Mouse (Mus musculus) heart, postnatal 36 days (tissue): Measurements from ENCODE around the gene Casq2. TPM values are rescaled to one million over a fixed set of nuclear protein-coding genes. Genes with fewer than 3 reads are reported as not detected.
A peak's percentile ranks its signal among the peaks of the same experiment; 100 is the strongest.

Experiments used
- DNase-seq, 2 experiments: peaks; one replicate each; pipeline ENCODE4 v3.0.0; 2021 to 2022
- intact Hi-C: fragments of 180-260 bp; cut with DNase I; formaldehyde crosslinking; loops from one replicate; pipeline ENCODE4 v1.15.1; 2025
- total RNA-seq, 2 experiments: library from RNA; stranded (reverse); gene quantifications; 2 replicates each; pipeline ENCODE4 v1.2.3; 2021

Gene Casq2
- total RNA-seq, 2 experiments from 2014 or later: 876 to 1,038 TPM

DNA sequence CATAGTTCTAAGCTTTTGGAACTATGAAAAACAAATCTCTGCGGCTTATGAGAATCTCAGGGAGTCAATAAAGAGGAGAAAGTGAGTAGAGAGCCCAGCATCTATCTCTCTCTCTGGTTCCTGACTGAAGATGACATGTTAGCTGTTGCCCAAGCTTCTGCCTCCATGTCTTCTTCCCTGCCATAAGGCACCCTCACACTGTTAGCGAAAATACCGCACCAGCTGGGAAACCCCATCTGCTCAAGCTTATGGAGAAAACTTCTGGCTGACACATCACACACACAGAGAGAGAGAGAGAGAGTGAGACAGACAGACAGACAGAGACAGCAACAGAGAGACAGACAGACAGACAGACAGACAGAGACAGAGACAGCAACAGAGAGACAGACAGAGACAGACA is 15.2 kb upstream of the Casq2 start:
- no peak for DNase-seq
- intact Hi-C loops: no loop called here

DNA sequence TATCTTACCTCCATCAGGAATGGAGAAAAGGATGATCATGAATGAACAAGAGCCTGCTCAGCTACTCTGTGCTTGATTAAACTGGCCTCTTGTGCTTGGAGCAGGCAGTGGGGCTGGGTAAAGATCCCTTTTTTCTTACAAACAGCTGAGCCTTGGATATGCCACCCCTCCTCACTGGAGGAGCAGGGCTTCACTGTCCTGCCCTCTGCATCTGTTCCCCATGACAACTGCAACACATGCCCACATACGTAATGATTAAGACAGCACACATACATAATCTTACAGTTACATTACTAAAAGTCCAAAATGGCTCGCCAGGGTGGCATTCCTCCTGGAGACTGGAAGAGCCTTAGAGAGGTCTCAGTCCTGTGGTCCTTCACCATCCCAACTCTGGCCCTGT is 6.8 kb upstream of the Casq2 start:
- no peak for DNase-seq
- intact Hi-C loops: no loop called here

DNA sequence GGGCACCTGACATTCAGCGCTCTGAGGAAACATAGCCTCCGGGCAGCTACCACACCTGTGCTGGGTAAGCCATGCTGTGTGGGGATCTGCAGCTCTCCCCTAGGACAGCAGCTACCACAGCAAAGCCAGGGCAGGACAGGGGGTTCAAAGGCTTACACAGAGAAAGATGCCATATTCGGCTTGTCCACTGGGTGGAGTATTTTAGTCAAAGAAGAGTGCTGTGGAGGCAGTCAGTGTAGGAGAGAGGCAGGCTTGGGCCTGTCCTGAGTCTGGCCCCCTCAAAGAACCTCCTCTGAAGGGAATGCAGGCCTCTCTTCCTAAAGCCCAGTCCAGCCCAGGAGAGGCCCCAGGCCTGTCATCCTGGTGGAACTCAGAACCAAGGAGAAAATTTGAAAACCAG is 4.4 kb upstream of the Casq2 start:
- peak; percentile 76 to 79 for DNase-seq
- intact Hi-C loops: loop anchor here (1.0 to 5.0 kb wide), 4 partner anchors 40 to 610 kb away; no protein-coding TSS in a partner anchor

DNA sequence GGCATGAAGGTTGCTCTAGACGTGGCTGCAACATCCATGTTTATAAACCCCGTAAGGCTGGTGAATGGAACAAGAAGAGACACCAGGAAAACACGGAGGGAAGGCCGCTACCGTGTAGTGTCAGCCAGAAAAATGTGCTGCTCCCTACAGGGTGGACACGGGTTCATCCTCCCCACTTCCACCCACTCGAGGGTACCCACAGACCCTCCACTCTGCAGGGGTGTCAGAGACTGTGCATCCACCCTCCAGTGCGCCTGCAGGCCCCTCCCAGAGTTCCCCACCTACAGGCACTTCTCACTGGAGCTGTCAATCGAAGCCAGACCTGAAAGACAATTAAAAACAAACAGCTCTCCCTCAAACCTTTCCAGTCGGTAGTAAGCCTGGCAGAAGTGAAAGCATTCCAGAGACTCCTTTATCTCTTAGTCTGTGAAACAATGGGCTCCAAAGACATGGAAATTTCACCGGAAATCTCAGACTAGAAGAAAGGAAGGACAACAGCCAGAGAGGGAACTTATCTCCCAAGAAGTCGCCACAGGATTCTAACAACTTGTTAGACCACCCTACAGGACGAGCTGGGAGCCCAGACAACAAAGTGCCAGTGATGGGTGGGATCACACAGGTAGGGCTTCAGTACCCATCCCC is 2.5 kb upstream of the Casq2 start:
- intact Hi-C loops: loop anchor here (5.0 kb wide), 3 partner anchors 39 to 609 kb away; no protein-coding TSS in a partner anchor
- no peak for DNase-seq

DNA sequence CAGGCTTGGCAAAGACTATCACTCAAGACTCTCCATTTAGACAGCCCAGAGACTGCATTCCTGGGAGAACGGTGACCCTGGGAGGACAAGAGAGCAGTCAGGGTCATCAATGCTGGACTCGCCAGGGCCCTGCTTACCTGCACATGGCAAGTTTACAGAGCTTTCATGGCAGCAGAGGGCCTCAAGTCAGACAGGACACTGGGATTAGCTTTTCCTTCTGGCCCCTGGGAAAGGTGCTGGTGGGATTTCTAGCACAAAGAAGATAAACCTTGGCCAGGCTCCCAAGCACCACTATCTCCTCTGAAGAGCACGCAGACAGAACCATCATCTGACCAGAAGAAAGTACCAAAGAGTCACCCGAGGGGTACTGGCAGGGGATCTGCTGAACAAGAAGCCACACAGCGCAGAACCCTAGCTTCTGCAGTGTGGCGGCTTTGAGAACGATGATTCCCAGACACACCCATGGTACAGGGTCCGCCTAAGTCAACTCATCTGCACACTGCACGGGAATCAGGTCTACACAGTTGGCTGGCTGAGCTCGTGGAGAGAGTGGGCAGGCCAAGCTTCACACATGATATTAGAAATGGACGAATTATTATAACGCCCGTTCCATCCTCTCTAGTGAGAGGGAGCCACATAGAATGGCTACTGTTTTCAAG is 1.3 kb upstream of the Casq2 start:
- intact Hi-C loops: loop anchor here (5.0 kb wide), 4 partner anchors 37 to 617 kb away; no protein-coding TSS in a partner anchor
- DNase-seq: no peak

DNA sequence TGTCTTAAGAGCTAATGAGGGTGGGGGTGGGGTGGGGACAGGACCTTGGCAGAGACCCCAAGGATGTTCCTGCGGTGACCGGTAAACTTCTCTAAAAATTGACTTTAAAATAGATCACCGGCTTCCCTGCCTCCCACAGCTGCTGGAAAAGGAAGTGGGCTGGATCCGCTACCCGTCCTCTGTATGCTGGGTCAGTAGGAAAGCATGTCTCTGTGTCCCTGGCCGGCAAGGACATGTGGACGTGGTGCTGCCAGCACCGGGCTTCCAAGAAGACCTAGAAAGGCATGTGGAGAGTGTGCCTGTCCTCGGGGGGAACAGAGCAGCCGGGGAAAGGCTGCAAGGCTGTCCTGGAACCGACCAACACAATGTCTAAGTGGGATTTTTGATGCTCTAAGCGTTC is 496 bp upstream of the Casq2 start:
- intact Hi-C loops: loop anchor here (5.0 kb wide), 1 partner anchor 617 kb away; no protein-coding TSS in a partner anchor
- peak; percentile 56 to 64 for DNase-seq

DNA sequence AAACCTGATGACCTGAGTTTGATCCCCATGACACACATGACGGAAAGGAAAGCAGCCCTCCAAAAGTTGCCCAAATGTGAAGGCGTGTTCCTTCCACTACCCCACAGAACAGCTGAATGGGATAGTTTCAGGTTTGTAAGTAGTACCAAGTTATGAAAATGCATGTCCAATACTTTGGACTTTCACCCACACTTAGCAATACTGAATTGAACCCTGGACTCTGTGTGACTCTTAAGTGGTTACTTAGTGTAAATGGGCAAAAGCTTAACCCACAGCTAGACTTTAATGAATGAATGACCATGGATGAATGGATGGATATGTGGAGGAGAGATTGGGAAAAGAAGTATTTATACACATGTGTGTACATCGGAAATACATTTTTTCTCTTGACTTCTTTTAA is 8.6 kb downstream of the Casq2 start:
- intact Hi-C loops: no loop called here

DNA sequence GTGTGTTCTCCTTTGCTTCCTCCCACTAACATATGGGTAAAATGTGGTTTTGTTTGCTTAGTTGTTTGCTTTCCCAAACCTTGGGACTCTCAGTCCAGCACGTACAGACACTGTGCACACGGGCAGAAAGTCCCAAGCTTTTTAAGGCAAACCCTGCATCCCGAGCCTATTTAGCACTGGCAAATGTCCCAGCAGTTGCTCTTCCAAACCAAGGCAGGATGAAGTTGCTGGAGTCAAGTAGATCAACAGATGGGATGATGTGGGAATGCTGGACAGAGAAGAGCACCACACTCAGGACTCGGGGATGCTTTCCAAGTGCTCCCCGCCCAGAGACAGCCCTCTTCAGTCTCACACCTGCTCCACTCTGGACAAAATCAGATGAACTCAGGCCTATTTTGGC is 9.2 kb downstream of the Casq2 start:
- intact Hi-C loops: no loop called here
- DNase-seq: no peak

More for the DNA sequence above, 8.6 kb downstream of the Casq2 start:
- DNase-seq: no peak

DNA sequence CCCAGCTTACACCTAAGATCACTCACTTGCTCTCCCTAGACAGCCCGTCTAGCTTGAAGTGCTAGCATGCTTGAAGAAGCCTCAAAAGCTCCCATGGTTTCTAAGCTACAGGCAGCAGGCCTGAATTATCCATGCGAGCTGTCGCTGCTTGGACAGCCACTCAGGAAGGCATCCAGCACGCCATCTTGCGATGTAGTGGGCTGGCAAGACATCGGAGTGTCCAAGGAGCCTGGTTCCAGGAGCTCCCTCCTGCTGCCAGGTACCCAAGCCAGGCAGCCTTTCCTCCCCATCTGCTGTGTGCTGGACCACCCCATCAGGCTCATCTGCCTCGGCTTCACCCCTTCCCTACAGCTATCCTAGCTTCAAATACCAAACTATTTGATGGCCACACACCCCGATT is 10.2 kb downstream of the Casq2 start:
- DNase-seq: no peak
- intact Hi-C loops: no loop called here

DNA sequence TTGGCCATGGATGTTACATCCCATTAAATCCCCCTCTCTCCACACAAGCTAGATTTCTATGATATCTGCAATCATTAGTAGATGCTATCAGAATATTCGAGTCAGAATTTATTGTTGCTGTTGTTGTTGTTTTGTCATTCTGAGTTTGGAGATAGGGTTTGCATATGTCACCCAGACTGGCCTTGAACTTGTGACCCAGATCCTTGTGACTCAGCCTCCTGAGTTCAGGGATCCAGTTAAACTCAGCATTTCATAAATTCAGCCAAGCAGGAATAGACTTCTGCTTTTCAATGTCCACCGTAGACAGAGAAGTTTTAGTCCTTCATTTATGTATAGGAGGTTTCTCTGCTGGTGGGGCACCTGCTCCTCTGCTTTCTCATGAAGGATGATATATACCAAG is 10.8 kb downstream of the Casq2 start:
- intact Hi-C loops: no loop called here
- DNase-seq: no peak

DNA sequence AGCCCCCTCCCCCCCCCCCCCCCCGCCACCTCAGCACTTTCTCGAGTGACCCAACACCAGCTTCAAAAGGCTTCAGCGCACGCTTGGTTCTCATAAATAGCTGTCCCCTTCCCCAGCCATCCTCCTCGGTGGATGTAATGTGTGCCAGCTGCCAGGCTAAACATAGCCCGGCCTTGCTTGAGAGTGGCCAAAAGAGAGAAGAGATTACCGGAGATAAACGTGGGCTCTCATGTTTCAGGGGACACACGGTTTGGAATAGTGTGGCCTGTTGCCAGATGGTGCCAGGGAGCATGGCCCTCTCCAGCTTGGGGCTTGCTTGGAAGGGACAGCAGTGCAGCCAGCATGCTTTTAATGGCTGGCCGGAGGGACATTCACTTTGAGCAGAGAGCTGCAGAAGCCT is 13.0 kb downstream of the Casq2 start:
- DNase-seq: peak; percentile 42 to 52
- intact Hi-C loops: no loop called here

DNA sequence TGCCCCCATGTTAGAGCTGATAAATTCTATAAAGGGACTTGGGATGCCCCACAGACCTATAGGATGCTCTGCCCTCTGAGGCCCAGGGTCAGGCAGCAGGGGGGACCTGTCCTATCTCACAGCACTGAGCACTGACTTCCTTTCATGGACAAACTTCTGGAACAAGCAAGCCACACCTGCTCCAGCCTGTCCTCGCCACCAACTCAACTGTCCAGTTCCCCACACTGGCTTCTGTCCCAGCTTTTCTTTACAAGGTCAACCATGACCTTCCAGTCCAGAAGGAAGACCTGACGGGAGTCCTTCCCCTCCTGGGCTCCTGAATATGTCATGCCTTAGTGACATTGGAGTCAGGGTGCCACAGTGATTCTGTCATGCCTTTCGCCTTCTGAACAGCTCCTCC is 13.6 kb downstream of the Casq2 start:
- no peak for DNase-seq
- intact Hi-C loops: no loop called here

DNA sequence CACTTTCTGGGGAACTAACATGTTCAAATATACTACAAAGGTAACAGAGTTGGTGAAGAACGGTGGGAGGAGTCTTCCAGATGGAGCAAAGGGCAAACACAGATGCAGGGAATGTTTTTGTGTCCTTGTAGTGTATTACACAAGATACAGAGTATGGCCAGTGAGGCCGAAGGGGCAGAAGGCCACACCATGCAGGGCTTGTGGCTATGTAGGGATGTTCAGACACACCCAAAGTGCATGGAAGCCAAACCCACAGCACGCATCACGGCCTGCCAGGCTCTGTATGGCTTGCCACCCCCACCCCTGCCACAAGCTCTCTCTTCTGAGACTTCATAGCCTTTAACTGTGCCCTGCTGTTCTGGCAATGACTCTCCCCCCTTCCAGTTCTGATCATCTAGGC is 15.2 kb downstream of the Casq2 start:
- intact Hi-C loops: no loop called here
- DNase-seq: no peak

DNA sequence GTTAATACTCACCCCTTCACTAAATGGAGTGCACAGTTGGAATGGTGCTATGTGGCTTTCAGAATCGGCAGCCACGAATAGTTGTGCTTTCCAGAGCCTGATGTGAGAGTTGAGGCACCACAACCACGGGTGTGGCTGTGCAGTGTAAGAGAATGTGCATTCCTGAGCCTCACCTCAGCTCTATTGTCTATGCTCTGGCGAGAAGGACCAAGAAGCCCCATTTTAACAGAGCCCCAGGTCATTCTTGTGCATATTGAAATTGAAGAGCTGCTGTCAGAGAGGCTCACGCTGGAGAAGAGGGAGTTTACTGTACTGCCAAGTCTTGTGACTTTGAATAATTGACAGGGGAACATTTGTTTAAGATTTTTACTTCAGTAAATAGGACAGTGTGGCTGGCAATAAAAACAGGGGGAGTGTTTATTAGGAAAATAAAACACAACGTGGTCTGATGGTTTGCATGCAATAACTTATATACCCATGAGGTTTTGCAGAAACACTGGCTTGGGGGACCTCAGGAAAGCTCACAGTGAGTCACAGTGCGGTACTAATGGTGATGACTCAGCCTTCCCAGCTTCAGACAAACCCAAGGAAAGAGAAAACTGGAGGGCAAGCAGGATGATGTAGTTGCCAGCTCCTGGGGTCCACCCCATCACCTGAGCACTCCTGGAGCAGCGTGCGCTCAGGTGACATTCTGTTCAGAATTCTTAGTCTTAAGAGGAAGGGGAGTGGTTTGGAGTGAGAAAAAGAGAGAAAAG is 17.8 kb downstream of the Casq2 start:
- no peak for DNase-seq
- intact Hi-C loops: no loop called here

DNA sequence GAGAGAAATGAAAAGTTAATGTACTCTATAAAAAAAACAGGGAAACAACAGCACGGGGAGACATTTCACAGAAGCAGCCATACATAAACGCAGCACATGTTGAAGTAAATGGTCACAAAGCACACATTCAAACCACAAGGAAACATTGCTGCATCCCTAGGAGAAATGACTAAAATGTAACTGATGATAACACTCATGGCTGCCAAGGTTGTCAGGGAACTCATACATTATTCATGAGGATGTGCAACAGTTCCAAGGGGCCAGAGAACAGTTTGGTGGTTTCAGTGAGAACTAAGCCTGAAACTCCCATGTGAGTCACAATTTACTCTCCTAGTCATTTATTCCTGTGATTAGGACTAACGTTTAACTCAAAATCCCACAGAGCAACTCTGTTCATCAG is 22.0 kb downstream of the Casq2 start:
- intact Hi-C loops: no loop called here
- no peak for DNase-seq

DNA sequence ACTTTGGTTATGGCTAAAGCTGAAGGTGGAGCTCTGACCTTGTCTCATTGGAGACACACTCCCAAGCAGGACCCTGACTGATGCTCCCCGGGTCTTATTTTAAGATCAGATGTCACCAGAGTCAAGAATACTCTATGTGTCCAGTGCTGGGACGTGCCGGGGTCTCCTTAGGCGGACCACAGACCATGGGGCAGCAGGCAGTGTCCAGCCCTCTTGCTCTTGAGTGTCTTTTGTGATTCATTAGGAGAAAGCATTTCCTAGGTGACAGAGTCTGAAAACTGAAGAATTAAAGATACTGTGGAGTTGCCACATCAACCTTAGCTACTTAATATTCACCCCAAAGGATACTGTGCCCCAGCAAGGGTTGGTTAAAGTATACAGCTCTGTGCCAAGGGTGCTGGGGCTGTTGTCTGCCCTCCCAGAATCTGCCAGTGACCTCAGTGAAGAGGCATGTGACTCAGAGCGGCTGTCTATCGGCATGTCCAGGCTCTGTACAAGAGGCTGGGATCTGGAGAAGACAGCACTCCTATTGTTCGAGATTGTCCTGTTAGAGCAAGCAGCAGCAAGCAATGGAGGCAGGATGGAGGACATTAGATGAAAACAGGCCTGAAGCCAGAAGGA is 25.9 kb downstream of the Casq2 start:
- intact Hi-C loops: no loop called here
- no peak for DNase-seq

DNA sequence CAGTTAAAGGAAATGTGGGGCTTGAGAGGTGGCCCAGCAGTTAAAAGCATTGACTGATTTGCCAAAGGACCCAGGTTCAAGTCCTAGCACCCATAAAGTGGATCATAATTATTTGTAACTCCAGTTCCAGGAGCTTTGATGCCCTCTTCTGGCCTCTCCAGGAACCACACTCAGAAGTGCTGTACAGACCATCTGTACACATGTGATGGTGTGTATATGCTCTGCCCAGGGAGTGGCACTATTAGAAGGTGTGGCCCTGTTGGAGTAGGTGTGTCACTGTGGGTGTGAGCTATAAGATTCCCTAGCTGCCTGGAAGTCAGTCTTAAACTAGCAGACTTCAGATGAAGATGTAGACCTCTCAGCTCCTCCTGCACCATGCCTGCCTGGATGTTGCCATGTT is 34.7 kb downstream of the Casq2 start:
- no peak for DNase-seq
- intact Hi-C loops: loop anchor here (2.0 to 5.0 kb wide), 2 partner anchors 39 to 122 kb away; no protein-coding TSS in a partner anchor

DNA sequence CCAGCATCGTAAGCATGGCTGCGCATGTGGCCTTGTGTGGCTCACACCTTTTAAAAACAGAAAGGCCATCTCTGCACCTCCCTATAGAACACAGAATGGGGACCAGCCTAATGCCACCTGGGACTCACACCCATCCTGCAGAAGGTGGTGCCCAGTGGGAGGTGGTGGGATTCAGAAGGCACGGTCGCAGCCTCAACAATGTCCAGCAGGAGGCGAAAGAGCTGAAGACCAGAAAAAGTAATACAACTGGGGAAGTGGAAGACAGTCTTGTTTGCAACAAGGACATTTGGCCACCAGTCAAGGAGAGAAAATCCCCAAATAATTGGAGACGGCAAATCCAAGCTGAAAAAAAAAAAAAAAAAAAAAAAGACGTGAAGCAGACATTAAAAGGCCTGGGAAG is 35.8 kb downstream of the Casq2 start:
- no peak for DNase-seq
- intact Hi-C loops: loop anchor here (5.0 kb wide), 1 partner anchor 40 kb away; no protein-coding TSS in a partner anchor

DNA sequence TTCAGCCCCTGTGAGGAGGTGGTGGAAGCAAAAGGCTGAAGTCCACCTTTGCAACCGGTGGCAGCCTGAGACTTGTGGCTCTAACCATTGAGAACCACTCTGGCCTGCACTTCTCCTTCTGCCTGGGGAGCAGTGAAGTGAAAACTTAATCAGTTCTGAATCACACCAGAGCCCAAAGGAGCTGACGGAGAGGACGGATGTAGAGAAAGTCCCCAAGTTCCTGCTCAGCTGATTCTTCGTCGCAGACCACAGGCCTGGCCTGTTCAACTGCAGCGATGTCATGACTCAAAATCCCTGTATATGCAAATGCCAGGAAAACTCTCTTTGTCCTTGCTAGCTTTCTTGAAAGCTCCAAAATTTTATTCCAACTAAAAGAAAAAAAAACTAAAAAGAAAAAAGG is 37.4 kb downstream of the Casq2 start:
- intact Hi-C loops: loop anchor here (5.0 kb wide), 1 partner anchor 41 kb away; no protein-coding TSS in a partner anchor
- DNase-seq: no peak

DNA sequence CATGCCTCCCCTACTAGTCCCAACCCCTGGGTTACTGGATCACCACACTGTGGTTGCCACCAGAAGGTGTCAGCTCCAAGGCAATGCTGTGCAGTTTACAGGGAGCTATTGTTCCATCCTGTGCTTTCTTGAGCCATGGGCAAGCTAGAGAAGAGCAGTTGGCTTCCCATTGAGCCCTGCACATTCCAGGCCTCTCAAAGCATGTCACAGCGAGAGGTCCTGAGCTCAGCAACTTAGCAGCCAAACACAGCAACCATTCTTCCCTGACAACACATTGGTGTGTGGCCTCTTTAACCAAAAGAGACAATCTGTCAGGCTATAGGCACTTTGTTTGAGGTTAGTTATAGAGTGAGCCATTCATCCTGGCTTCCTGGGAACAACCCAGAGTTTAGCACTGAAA is 39.3 kb downstream of the Casq2 start:
- intact Hi-C loops: no loop called here
- no peak for DNase-seq

DNA sequence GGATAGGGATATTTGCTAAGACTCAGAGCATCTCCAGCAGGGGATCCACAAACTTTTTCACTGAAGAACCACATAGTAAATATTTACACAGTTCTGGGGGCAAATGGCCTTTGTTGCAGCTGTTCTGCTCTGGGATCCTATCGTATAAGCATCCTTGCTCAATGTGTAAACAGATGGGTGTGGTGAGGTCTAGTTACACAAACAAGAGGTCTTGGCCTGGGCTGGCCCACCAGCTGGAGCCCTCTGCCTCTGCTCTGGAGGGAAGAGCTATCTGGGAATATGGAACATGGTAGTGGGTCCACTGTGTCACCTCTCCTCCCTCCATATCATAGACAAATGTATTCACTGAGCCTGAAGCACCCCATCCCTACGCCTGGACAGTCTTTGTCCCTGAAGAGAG is 40.9 kb downstream of the Casq2 start:
- intact Hi-C loops: no loop called here
- no peak for DNase-seq
